Mouse (Mus musculus) liver, adult 2 months (tissue): Measurements from ENCODE around the gene Mgea5.

Experiments used
- CTCF ChIP-seq: fragments of 200-500 bp; IDR thresholded peaks from 2 replicates; pipeline ENCODE4 v1.5.1; 2011; ENCODE audit warnings: low read depth, low read length, control low read depth
- POLR2A ChIP-seq: fragments of 200-500 bp; IDR thresholded peaks from 2 replicates; pipeline ENCODE4 v1.6.1; 2011; ENCODE audit warnings: low read length, control low read depth; ENCODE audit not compliant: insufficient read depth; ENCODE audit errors: extremely low read depth

DNA sequence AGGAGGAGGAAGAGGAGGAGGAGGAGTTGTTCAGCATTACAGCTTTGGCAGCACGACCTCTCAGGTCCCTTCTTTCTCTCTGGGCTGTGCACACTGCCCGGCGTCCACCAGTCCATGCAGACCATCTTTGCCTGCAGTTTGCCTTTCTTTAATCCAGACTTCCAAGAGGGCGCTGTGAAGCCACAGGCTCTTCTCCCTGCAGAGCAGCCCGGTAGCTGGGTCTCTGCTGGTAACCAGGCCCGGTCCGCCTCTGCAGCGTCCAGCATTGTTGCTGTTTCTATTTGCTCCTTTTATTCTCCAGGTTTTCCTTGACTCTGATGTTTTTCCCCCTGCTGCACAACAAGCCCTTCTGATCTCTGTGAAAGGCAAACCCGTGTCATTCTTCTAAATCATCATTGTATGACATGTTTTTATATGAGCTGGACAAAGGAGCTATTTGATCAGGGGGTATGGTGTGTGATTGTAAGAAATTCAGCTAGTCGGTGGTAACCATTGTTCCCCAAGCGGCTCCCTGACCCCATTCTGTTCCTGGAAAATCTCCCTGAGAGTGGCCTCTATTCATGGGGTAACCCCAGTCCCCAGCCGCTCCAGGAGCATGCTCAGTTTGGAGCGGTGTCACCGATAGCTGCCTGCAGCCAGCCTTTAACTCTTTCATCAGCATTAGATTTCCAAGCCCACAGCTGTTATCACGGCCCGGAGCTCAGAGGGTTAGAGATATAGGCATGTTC lies 66.0 kb downstream of the Mgea5 start:
- no peak for TF ChIP-seq POLR2A
- no peak for TF ChIP-seq CTCF
